Mouse (Mus musculus) CH12.LX (cell line): ENCODE results near the gene Kcnip4.

Source experiments
- MAX ChIP-seq: IDR thresholded peaks from 2 replicates; pipeline ENCODE4 v1.6.1; 2011; ENCODE audit warnings: low read length, improper control_type of control experiment
- PAX5 ChIP-seq: IDR thresholded peaks from 2 replicates; pipeline ENCODE4 v1.6.1; 2012; ENCODE audit warnings: low read length, inconsistent platforms, mixed read lengths

DNA sequence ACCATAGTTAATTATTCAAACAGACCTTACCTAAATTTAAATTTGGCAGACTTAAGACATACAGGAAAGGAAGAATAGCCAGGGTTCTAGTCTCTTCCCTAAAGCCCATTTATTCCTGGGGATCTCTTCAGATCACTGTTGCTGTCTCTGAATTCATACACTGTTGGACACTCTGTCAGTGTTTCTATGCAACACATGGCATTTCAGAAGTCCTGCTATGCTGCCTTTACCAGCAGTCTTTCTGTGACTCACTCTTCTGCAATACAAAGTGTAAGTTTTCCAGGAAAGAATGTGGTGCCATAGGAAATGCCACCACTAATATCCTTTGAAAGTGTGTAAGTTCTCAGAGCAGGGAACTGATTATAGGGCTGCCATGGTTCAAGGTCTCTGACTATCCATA, 936.7 kb downstream of the Kcnip4 start:
- TF ChIP-seq PAX5 (no peak), MAX (no peak)
